Mouse (Mus musculus): ENCODE data around the gene Dusp13.

The Dusp13 gene

GRCm38 (mm10) chr14:21703255-21703654 lies 47.7 kb downstream of the Dusp13 start:
- DNase-seq (ENCODE audit: low read depth): no peak

GRCm38 (mm10) chr14:21702691-21703090 lies 48.3 kb downstream of the Dusp13 start:
- DNase-seq (ENCODE audit: low read depth): no peak

GRCm38 (mm10) chr14:21696186-21696830 lies 54.7 kb downstream of the Dusp13 start:
- DNase-seq (ENCODE audit: low read depth): no peak

- DNase-seq (ENCODE audit: low read depth): no peak
Observed at GRCm38 (mm10) chr14:21695020-21695419, 56.0 kb downstream of the Dusp13 start.

- DNase-seq (ENCODE audit: low read depth): no peak
Observed at GRCm38 (mm10) chr14:21691070-21691469, 59.9 kb downstream of the Dusp13 start.

GRCm38 (mm10) chr14:21686376-21687279 lies 64.4 kb downstream of the Dusp13 start:
- DNase-seq (ENCODE audit: low read depth): no peak

- no peak for DNase-seq (ENCODE audit: low read depth)
Observed at GRCm38 (mm10) chr14:21685411-21686146, 65.4 kb downstream of the Dusp13 start.

- no peak for DNase-seq (ENCODE audit: low read depth)
Observed at GRCm38 (mm10) chr14:21683834-21684233, 67.1 kb downstream of the Dusp13 start.
